Mouse (Mus musculus) testis, postnatal 10 days (tissue): ENCODE measurements around the gene Slf2.

ENCODE experiments used
- DNase-seq: peaks from one replicate; pipeline ENCODE4 v3.0.0; 2021; ENCODE audit warnings: low spot score

The Slf2 gene

DNA sequence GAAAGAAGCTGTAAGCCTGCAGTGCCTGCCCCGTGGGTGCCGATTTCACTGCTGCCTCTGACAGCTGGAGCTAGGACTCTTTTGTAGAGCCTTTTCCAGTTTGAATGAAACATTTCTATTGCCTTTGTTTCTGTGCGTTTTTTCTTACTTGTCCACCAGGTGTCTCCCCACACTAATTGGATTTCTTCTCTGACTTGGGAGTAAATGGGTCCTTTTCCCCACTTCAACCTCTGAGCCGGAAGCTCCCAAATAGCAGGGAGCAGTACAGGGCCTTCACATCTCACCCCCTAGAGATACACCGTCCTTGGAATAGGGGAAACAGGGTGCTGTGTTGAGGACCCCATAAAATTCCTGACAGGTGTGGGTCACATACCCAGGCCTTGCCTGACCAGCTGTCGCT lies 81.7 kb downstream of the Slf2 start:
- DNase-seq, result no peak

DNA sequence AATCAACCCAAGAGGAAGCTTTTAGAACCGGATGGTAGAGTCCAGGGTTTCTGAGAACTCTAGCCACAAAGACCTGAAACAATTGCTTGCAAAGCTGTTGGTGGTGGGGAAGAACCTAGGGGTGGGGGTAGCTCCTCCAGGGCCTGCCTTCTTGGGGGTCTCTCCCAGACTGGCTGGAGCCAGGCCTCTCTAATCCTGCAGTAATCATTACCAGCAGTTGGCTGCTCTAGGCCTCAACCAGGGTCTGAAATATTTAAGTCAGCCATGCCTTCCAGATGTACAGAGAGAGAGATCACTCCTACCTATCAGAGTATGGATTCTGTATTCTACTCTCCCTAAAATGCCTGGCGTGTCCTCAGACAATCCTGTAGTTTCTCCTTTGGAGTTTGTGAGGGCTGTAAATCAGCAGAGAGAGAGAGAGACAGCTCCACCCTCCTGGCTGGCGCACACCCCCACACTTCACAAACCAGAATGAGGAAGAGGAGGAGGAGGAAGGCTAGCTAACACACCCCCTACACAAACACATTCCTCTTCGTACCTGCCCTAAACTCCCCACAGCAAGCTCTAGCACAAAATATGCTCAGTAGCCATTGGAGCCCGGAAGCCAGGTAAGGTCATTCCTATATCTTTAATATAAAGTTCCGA lies 82.8 kb downstream of the Slf2 start:
- no peak for DNase-seq

DNA sequence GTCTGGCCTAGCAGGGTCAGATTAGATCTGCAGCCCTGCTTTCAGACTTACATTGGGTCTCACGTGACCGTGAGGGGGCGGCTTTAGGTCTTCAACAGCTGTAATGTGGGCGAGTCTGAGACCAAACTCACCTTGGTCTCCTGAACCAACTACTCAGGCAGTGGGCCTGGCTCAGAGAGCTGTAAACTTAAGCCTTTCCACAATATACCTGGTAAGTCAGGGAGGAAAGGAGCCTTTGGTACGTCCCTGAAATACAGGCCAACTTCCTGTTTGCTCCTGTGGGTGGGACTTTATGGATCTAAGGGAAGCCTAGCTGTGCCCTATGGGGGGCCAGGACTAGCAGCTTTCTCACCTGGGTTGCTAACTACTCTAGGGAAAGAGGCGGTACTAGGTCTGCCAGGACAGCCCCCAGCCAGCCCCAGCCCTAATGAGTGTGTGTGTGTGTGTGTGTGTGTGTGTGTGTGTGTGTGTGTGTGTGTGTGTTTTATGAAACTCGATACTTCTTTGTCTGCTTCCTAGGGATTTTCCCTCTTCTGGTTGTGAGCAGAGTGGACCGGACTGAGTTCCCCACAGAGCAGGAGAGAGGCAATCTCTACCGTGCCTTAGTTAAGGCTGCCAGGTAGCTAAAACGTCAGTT lies 83.5 kb downstream of the Slf2 start, which contains the start of gene Lzts2:
Lzts2 (plus strand) TSS at position 80 of the 637 bp plus-strand sequence.
- no peak for DNase-seq

DNA sequence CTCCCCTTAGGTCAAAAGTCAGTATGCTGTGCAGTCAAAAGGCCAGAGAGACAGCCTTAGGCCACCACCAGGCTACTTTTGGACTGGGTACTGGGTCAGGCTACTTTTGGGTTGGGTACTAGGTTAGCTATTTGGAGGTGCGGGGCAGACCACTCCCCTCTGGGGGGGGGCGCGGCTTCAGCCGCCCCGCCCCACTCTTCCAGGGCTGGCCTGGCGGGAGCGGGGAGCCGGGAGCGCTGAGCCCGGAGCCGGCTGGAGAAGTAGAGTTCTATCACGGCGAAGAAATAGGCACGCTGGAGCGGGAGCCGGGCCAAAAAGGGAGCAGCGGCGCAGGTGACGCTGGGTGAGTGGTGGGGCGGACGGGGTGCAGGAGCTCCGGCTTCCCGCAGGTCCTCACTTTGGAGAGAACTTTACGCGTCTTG lies 84.0 kb downstream of the Slf2 start:
- DNase-seq, result peak; percentile 84

- peak; percentile 83 for DNase-seq
Measured at GRCm38 (mm10) chr19:45015518-45016281, 84.7 kb downstream of the Slf2 start.

DNA sequence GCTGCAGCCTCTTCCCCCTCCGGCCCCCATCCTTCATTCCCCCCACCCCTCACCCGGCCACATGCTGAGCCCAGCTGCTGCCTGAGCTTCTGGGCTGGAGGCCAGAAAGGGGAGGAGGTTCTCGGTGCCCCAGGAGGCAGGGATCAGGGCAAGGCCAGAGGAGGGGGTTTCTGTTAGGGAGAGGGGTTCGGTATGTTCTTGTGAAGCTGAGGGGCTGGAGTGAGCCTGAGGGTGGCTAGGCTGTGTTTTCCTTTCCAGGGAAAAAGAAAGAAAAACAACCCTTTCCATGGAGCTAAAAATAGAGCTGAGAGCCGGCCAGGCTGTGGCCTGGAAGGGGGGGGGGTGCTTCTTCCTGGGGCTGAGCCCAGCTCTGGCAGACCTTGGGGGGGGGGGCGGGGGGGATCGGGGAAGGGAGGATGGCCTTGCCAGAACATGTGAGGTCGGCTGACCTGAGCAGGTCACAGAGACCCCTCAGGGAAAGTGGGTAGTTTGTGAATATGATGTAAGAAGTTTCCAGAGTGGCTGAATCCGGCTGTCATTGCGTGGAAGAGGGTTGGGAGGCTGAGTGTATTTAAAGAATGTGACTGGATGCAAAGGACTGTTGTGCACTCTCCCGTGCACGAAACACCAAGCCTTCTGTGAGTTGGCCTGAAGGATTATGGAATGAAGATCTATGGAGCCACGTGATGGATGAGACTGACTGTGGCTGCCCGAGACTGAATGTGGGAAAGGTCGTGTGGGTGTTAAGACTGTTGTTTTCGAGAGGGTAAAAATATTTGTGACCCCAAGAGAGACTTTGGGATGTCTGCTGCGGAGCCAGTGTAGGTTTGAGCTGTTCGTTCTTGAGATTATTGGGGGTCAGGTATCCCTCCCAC lies 85.6 kb downstream of the Slf2 start:
- DNase-seq, result peak; percentile 91

DNA sequence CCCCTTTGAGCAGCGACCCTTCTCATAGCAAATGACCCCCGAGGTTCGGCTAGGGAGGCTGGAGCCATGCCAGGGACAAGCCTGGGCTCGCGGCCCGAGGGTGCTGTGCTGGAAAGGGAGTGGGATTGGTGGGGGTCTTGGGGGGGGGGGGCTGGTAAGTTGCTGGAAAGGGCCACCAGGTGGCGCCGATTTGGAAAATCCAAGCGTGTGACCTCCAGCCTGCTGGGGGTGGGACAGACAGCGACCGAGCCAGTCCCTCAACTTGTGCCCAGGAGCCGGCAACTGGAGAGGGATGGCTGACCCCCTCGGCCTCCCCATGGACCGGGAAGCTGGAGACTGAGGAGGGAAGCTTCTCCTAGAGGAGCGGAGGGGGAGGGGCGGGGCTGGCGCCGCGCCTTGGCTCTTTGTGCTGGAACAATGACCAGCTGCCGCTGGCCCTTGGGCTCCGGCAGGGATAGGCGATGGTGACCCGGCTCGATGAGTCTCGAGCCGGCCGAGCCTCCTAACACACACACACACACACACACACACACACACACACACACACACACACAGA lies 86.3 kb downstream of the Slf2 start:
- DNase-seq, result peak; percentile 93

GRCm38 (mm10) chr19:45017909-45018308 lies 87.0 kb downstream of the Slf2 start:
- peak; percentile 95 for DNase-seq

- no peak for DNase-seq
Measured at GRCm38 (mm10) chr19:45018351-45018831, 87.4 kb downstream of the Slf2 start.

- no peak for DNase-seq
Measured at GRCm38 (mm10) chr19:45020348-45020747, 89.4 kb downstream of the Slf2 start.

- DNase-seq, result no peak
Measured at GRCm38 (mm10) chr19:45021362-45021761, 90.4 kb downstream of the Slf2 start.

- DNase-seq, result no peak
Measured at GRCm38 (mm10) chr19:45023993-45024392, 93.0 kb downstream of the Slf2 start.

DNA sequence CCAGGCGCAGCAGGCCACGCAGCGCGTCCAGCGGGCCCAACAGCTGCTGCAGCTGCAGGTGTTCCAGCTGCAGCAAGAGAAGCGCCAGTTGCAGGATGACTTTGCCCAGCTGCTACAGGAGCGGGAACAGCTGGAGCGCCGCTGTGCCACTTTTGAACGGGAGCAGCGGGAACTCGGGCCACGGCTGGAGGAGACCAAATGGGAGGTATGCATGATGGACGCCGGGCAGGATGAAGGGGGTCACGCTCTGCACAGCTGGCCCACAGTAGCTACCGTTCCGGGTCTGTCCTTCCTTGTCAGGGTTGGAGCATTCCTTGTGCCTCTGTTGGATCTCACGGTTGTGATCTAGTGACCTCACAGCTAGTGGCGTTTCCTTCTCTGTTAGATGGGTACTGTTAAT lies 93.8 kb downstream of the Slf2 start:
- no peak for DNase-seq

DNA sequence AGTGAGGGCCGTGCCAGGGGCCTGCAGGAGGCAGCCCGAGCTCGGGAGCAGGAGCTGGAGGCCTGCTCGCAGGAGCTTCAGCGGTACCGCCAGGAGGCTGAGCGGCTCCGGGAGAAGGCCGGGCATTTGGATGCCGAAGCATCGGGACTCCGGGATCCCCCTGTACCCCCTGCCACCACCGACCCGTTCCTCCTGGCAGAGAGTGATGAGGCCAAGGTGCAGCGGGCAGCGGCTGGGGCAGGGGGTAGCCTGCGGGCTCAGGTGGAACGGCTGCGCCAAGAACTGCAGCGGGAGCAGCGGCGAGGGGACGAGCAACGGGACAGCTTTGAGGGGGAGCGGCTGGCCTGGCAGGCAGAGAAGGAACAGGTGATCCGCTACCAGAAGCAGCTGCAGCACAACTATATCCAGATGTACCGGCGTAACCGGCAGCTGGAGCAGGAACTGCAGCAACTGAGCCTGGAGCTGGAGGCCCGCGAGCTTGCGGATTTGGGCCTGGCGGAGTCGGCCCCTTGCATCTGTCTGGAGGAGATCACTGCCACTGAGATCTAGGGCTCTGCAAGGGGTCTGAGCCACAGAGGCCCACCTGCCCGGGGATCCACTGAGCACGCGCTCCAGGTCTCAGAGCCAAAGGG lies 95.1 kb downstream of the Slf2 start:
- no peak for DNase-seq

DNA sequence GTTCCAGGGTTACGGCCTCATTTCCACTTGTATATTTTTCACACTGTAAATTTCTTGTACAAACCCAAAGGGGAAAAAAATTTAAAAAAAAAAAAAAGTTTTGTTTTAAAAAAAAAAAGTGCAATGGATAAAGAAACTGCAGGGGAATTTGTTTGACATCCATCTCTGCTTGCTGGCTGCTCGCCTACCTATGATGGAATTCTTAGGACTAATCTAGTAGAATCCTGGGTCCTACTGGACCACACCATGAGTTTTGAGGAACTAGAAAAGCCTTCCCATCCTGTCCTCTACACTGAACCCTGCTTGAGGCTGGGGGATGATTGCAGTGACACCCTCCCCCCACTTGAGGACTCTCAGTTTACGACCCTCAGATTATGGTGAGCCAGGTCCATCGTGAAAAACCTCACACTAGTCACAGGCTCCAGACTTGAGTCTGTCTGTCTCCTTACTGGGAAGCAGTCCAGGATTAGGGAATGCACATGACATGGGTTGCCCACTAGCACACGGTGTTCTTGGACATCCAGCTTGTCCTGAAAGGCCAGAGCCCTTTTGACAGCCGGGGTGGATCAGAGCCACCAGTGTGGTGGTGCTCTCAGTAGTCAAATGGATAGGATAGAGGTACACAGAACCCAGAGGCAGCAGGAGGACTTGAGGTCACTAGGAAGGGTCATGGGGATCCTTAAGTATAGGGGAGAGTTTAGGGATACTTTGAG lies 96.2 kb downstream of the Slf2 start:
- DNase-seq, result no peak

DNA sequence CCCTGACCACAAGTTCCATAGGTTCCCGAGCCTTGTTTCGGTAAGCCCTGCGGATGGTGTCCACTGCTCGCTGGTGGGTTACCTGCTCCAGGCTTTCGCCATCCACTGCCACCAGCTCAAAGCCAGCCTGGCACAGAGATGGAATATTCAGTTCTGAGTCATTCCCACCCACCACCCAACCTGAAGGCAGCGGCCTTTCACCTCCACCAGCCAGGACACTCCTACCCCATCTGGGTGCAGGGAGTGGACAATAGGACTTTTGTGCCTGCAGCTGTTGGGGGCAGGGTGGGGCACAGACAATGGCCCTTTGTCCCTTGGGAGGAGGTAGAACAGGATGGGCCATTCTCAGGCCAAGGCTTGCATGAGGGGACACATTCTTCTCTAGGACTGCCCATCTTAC lies 96.9 kb downstream of the Slf2 start:
- peak; percentile 78 for DNase-seq

DNA sequence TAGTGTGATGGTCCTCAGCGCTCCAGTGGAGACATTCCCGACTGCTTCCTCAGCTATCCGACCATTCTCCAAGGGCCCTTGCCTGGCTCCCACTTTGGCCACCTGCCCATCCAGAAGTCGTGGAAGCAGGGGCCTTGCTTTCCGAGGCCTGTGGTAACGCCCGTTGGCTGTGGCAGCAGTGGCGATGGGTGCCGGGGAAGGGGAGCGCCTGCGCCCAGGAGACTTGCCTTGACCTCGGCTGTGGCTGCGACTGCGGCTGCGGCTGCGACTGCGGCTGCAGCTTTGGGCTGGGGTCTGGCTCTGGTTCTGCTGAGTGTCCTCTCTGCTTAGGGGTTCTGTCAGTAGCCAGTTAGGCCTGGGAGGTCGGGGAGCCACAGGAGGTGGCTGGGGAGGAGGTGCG lies 97.8 kb downstream of the Slf2 start:
- DNase-seq, result no peak

GRCm38 (mm10) chr19:45029571-45029970 lies 98.6 kb downstream of the Slf2 start:
- DNase-seq, result no peak

DNA sequence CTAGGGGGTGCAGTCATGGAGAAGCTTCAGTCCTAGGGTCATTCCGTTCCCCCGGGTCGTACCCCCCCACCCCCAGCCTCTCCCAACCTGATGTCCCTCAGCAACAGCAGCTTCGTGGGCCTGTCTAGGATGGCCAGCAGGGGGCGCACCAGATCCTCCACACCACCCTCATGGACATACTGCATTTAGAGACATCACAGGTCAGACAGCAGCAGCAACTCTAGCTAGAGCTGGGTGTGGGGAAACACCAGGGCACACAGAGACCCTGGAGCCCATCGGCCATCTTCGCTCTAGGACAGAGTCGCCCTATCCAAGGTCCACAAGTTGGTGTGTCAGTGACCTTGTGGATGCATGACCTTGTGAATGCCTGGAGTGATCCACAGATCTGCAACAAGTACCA lies 99.2 kb downstream of the Slf2 start:
- peak; percentile 89 for DNase-seq
